ENCODE assay signal across 14 mouse cellular contexts in the genomic region with DNA sequence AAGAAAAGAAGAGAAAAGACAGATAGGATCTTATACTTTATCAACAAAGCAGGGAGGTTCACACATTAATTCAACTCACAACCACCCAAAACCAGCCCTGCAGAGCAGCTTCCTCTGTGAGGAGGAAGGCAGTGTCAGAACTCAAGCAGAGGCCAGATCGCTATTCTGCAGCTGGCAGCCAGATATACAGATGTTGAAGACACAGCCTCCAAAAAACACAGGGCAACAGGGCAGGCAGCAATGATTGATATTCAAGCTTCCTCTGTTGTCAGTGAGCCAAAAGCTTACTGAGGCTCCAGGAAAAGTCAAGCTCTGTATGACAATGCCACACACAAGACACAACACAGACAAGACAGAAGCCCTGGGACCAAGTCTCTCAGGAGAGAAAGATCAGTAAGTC. TPM values are rescaled to one million over a fixed set of nuclear protein-coding genes. Genes with fewer than 3 reads are reported as not detected.
DNase-seq lines count a peak whose midpoint lies in the region; ATAC-seq lines count a peak whose summit lies in the region.
"Had no signal": no experiment of that assay in that cellular context is flagged by ENCODE, and none has a peak within 500 bp of the region (broad histone marks: within the 10 kb centered on the region; RNA-seq: fewer than 3 reads in every experiment).

No protein-coding gene starts in this region.

- no peak for ATAC-seq in kidney, embryonic 15.5 days (replicated peaks; ENCODE audit: low FRiP score)

- H3K4me2 ChIP-seq in kidney, embryonic 15.5 days = no peak overlapping the region
- H3K4me2 ChIP-seq: heart, embryonic 15.5 days; limb, embryonic 12.5 days; midbrain, embryonic 11.5 days had no signal

- H3K9me3 ChIP-seq in kidney, embryonic 15.5 days (replicated peaks) = no peaks in the 10 kb centered on the region
- H3K9me3 ChIP-seq: heart, embryonic 15.5 days; limb, embryonic 12.5 days had no signal

- peak; percentile 39 for DNase-seq in kidney, adult 18-20 months
- peak; percentile 35 for DNase-seq in adrenal gland, postnatal 10 days
- peak; percentile 58 to 84 for DNase-seq in kidney, postnatal 25 days
- DNase-seq in lung, postnatal 36 days = peak; percentile 82
- no peak for DNase-seq in thymus, postnatal 4 days
- DNase-seq in left cerebral cortex, postnatal 25 days (ENCODE audit: low spot score in 2 of 2) = no peak
- DNase-seq: layer of hippocampus, adult 9-11 months had no signal

- intact Hi-C loops in left cerebral cortex, postnatal 25 days (cut with DNase I) = no loop called here

- no peak overlapping the region for H3K4me3 ChIP-seq in kidney, embryonic 15.5 days (replicated peaks)
- H3K4me3 ChIP-seq: erythroblast, embryonic 14.5 days; heart, embryonic 15.5 days; limb, embryonic 12.5 days had no signal

- H3K4me1 ChIP-seq in kidney, embryonic 15.5 days = no peaks in the 10 kb centered on the region
- H3K4me1 ChIP-seq: heart, embryonic 15.5 days; limb, embryonic 12.5 days had no signal

- WGBS in kidney, embryonic 15.5 days = 70% methylated on average over 1 of the region's 1 CpGs

- H3K27ac ChIP-seq in kidney, embryonic 15.5 days = no peak overlapping the region
- H3K27ac ChIP-seq: heart, embryonic 15.5 days; limb, embryonic 12.5 days had no signal

- peaks cover 64% of the 10 kb centered on the region for H3K36me3 ChIP-seq in kidney, embryonic 15.5 days

- no peaks in the 10 kb centered on the region for H3K27me3 ChIP-seq in kidney, embryonic 15.5 days
- H3K27me3 ChIP-seq: heart, embryonic 15.5 days; limb, embryonic 12.5 days had no signal

- no peak overlapping the region for H3K9ac ChIP-seq in kidney, embryonic 15.5 days
- H3K9ac ChIP-seq: heart, embryonic 15.5 days; limb, embryonic 12.5 days had no signal

RNA-seq across cellular contexts. Expression of a gene that starts 11.1 kb away (rescaled TPM):
- polyA plus RNA-seq in kidney, embryonic 15.5 days (2015; fragmentation: Nextera tagmentation; extraction: Ambion mirVana) = 15.3 and 15.8 TPM in 2 replicates
- 10 to 100 TPM; 18.1 to 20.7 TPM for total RNA-seq in adrenal gland, postnatal 10 days (2021)
- 10 to 100 TPM; 21.3 to 23.9 TPM for total RNA-seq in left cerebral cortex, postnatal 25 days (2021)

RNA-seq across cellular contexts. Expression of a gene that starts 34.9 kb away (rescaled TPM):
- polyA plus RNA-seq in kidney, embryonic 15.5 days (2015; fragmentation: Nextera tagmentation; extraction: Ambion mirVana) = 1.3 and 1.6 TPM in 2 replicates
- 10 to 100 TPM; 14.8 to 16.3 TPM for total RNA-seq in adrenal gland, postnatal 10 days (2021)
- total RNA-seq in left cerebral cortex, postnatal 25 days (2021) = 1 to 10 TPM; 2.2 to 2.5 TPM

RNA-seq across cellular contexts. Expression of a gene that starts 37.5 kb away (rescaled TPM):
- polyA plus RNA-seq in kidney, embryonic 15.5 days (2015; fragmentation: Nextera tagmentation; extraction: Ambion mirVana) = 5.1 and 17.3 TPM in 2 replicates
- 10 to 100 TPM; 19.1 to 35.7 TPM for total RNA-seq in adrenal gland, postnatal 10 days (2021)
- total RNA-seq in left cerebral cortex, postnatal 25 days (2021) = 100 to 1,000 TPM; 631 to 689 TPM
- polyA plus RNA-seq: erythroblast, embryonic 14.5 days; testis, adult 2 months had no signal

RNA-seq across cellular contexts. Expression of a gene that starts 42.8 kb away (rescaled TPM):
- 41.8 and 44.7 TPM in 2 replicates for polyA plus RNA-seq in kidney, embryonic 15.5 days (2015; fragmentation: Nextera tagmentation; extraction: Ambion mirVana)
- total RNA-seq in adrenal gland, postnatal 10 days (2021) = 10 to 100 TPM; 33.0 to 50.3 TPM
- total RNA-seq in left cerebral cortex, postnatal 25 days (2021) = 10 to 100 TPM; 29.8 to 34.9 TPM

RNA-seq across cellular contexts. Expression of a gene that starts 57.0 kb away (rescaled TPM):
- polyA plus RNA-seq in kidney, embryonic 15.5 days (2015; fragmentation: Nextera tagmentation; extraction: Ambion mirVana) = 0.14 and 0.26 TPM in 2 replicates
- total RNA-seq in adrenal gland, postnatal 10 days (2021) = under 1 TPM in 1 of 2 experiments, not detected in 1; 0.30 TPM
- total RNA-seq in left cerebral cortex, postnatal 25 days (2021) = under 1 TPM in 1 of 2 experiments, not detected in 1; 0.30 TPM
- polyA plus RNA-seq: cortical plate, adult 2 months had no signal

Comparison
In these comparisons a context has a peak if more than half of its experiments do, and no peak if none do; other contexts are left out.
1. DNase-seq: peak in kidney, adult 18-20 months (single experiment), adrenal gland, postnatal 10 days (single experiment), kidney, postnatal 25 days (2 of 2) and lung, postnatal 36 days (single experiment); none in thymus, postnatal 4 days (single experiment) and left cerebral cortex, postnatal 25 days (0 of 2).
2. RNA of a gene that starts 34.9 kb away (total RNA-seq): 14.8 to 16.3 TPM in adrenal gland, postnatal 10 days; 2.2 to 2.5 TPM in left cerebral cortex, postnatal 25 days; every median in the first group is over 4 times any median in the second.
3. RNA of a gene that starts 37.5 kb away (total RNA-seq): 631 to 689 TPM in left cerebral cortex, postnatal 25 days; 19.1 to 35.7 TPM in adrenal gland, postnatal 10 days; every median in the first group is over 10 times any median in the second.